Mouse (Mus musculus) MEL (cell line): ENCODE results near the gene Rassf6.

Source experiments
- BHLHE40 ChIP-seq: IDR thresholded peaks from 2 replicates; pipeline ENCODE4 v1.6.1; 2012; ENCODE audit warnings: low read depth, mild to moderate bottlenecking, inconsistent platforms, low read length, improper control_type of control experiment, borderline replicate concordance
- CTCF ChIP-seq, 3 experiments: IDR thresholded peaks in 2 of 3; conservative IDR thresholded peaks in 1 of 3; 2 replicates each; pipeline ENCODE4 v1.5.1; 2011 to 2012; ENCODE audit warnings: low read length in 3 of 3, low read depth in 2 of 3, mild to moderate bottlenecking in 2 of 3, improper control_type of control experiment in 1 of 3, inconsistent platforms in 1 of 3, mixed read lengths in 1 of 3, moderate library complexity in 1 of 3; ENCODE audit not compliant: control insufficient read depth in 1 of 3, insufficient read depth in 1 of 3, poor library complexity in 1 of 3, severe bottlenecking in 1 of 3
- JUND ChIP-seq: IDR thresholded peaks from 2 replicates; pipeline ENCODE4 v1.6.1; 2011; ENCODE audit warnings: low read depth, mild to moderate bottlenecking, improper control_type of control experiment, low read length
- MAZ ChIP-seq: IDR thresholded peaks from 2 replicates; pipeline ENCODE4 v1.6.1; 2012; ENCODE audit warnings: low read depth, mild to moderate bottlenecking, inconsistent platforms, low read length, improper control_type of control experiment

DNA sequence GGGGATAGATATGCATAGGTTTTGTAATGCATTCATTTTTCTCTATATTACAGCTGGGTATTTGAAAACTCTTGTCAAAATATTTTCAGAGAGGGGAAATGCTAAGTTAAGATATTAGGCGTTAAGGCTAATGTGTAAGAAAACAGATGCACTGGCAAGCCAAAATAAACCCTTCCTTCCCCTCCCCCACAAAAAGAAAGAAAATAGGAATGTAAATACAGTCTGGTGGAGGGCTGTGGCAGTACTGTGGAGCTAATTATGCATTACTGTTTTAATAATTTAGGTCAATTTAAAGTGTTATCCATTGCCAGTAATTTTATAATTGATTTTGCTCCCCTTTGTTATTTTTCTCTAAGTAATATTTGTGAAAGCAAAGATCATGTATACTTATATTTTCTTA lies 11.9 kb downstream of the Rassf6 start:
- TF ChIP-seq CTCF (IDR thresholded peaks at IDR 0.05 in 2 of 3, conservative IDR thresholded peaks at IDR 0.05 in 1 of 3; ENCODE audit: control insufficient read depth in 1 of 3, insufficient read depth in 1 of 3, low read depth in 2 of 3, low read length in 3 of 3, poor library complexity in 1 of 3, severe bottlenecking in 1 of 3) (no peak), JUND (no peak), MAZ (no peak), BHLHE40 (no peak)
